Mouse (Mus musculus) kidney, embryonic 15.5 days (tissue): ENCODE data around the gene Ccdc121. TPM values are rescaled to one million over a fixed set of nuclear protein-coding genes. Genes with fewer than 3 reads are reported as not detected.

Source experiments
- ATAC-seq: fragments of 200-750 bp; cut with Nextera tagmentation; replicated peaks from 2 replicates; pipeline ENCODE4 v1.8.0; 2017; ENCODE audit warnings: moderate TSS enrichment; ENCODE audit not compliant: low FRiP score
- H3K27ac ChIP-seq: fragments of 300-500 bp; sonication (generic); 2 replicates; pipeline ENCODE4 v1.5.1; 2015; ENCODE audit warnings: mild to moderate bottlenecking, inconsistent platforms
- H3K27me3 ChIP-seq: fragments of 300-500 bp; sonication (generic); 2 replicates; pipeline ENCODE4 v1.6.1; 2015; ENCODE audit warnings: inconsistent platforms
- H3K36me3 ChIP-seq: fragments of 300-500 bp; sonication (generic); 2 replicates; pipeline ENCODE4 v1.6.1; 2015; ENCODE audit warnings: inconsistent platforms
- H3K4me1 ChIP-seq: fragments of 300-500 bp; sonication (generic); 2 replicates; pipeline ENCODE4 v1.6.1; 2015; ENCODE audit warnings: inconsistent platforms
- H3K4me2 ChIP-seq: fragments of 300-500 bp; sonication (generic); 2 replicates; pipeline ENCODE4 v1.6.1; 2015; ENCODE audit warnings: moderate library complexity, mild to moderate bottlenecking, inconsistent platforms
- H3K4me3 ChIP-seq: fragments of 300-500 bp; sonication (generic); replicated peaks from 2 replicates; pipeline ENCODE4 v1.5.1; 2015; ENCODE audit warnings: mild to moderate bottlenecking, inconsistent platforms
- H3K9ac ChIP-seq: fragments of 300-500 bp; sonication (generic); 2 replicates; pipeline ENCODE4 v1.6.1; 2015; ENCODE audit warnings: mild to moderate bottlenecking, inconsistent platforms
- H3K9me3 ChIP-seq: fragments of 300-500 bp; sonication (generic); replicated peaks from 2 replicates; pipeline ENCODE4 v1.6.1; 2016; ENCODE audit warnings: inconsistent platforms
- WGBS: fragments of 180-500 bp; shearing (Covaris S2); methylation state at CpG from one replicate; pipeline ENCODE4 v1.1.7; 2015; ENCODE audit warnings: mixed read lengths; 5-methylcytosine and 5-hydroxymethylcytosine counted together
- polyA plus RNA-seq: library from polyadenylated mRNA; unstranded; fragments of >200 nt; fragmentation: Nextera tagmentation; extraction: Ambion mirVana; gene quantifications from 2 replicates; pipeline ENCODE4 v1.2.1, GENCODE M21; 2015

Gene Ccdc121
- 0.08 and 0.32 TPM in 2 replicates for polyA plus RNA-seq

GRCm38 (mm10) chr1:181511307-181511706 is at the start of gene Ccdc121:
Ccdc121 (minus strand) TSS chr1:181511451.
- Histone ChIP-seq H3K4me1 (no peaks in the 10 kb centered on the region), H3K9ac (no peak within 1 kb of the TSS), H3K4me3 (no peak within 1 kb of the TSS), H3K4me2 (no peak within 1 kb of the TSS), H3K27me3 (no peaks in the 10 kb centered on the region), H3K27ac (no peak within 1 kb of the TSS), H3K36me3 (no peaks in the 10 kb centered on the region), H3K9me3 (no peaks in the 10 kb centered on the region)
- 39% methylated on average over 4 of the region's 4 CpGs for WGBS
- ATAC-seq: no peak

DNA sequence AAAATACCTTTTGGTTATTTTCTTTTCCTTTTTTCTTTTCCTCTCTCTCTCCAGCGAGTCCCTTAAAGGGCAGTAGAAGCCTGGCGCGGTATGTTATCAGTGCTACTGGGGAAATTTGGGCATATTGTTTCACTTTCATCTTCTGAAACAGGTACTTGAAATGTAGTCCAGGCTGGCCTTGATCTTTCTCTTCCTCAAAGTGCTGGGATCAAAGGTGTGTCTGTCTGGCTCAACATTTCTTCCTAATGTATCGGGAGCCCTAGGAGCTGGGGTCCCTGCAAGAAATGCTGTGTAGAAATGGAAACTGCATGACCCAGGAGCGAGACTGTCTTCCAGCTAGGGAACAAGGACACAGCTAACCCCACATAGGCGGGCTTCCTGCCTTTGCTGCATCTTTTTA is 49.1 kb upstream of the Ccdc121 start:
- Histone ChIP-seq H3K36me3 (no peaks in the 10 kb centered on the region), H3K9ac (no peak overlapping the region), H3K27me3 (no peaks in the 10 kb centered on the region), H3K4me1 (peaks cover 22% of the 10 kb centered on the region), H3K4me2 (no peak overlapping the region), H3K27ac (no peak overlapping the region), H3K4me3 (no peak overlapping the region), H3K9me3 (no peaks in the 10 kb centered on the region)
- WGBS: 83% methylated on average over 6 of the region's 6 CpGs
- no peak for ATAC-seq

DNA sequence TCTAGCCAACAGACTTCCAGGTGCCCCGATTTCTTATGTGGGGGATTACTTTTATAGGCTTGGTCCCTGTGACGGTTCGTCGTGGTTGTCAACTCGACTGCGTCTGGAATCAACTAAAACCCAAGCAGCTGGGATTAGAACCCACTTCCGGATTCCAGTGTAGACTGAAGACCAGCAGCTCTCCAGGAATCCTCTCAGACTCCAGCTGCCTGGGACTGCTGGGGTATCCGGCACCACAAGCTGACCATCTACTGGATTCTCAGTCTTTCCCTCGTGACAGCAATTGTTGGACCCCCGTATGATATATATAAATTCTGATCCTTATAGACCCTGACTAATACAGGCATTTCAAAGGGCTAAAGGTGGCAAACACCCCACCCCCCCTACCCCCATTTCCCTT is 48.4 kb upstream of the Ccdc121 start:
- ATAC-seq: no peak
- Histone ChIP-seq H3K9ac (no peak overlapping the region), H3K9me3 (no peaks in the 10 kb centered on the region), H3K36me3 (no peaks in the 10 kb centered on the region), H3K4me1 (peaks cover 22% of the 10 kb centered on the region), H3K27me3 (no peaks in the 10 kb centered on the region), H3K4me2 (no peak overlapping the region), H3K27ac (no peak overlapping the region), H3K4me3 (no peak overlapping the region)
- 83% methylated on average over 10 of the region's 10 CpGs for WGBS

DNA sequence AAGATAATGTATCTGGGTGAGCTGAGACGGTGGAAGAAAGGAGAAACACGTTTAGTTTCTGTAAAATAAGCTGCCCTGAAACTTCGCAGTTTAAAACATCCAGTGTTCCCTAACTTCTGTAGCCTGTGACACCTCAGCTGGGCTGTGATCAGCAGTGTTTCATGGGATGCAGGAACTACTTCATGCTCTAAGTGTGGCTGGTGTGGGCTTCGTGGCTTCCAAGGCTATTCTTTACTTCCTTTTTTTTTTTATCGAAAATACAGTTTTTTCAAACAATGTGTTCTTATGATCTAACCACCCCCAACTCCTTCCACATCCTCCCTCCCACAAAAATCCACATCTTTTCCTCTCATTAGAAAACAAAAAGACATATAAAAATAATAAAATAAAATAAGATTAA is 44.2 kb upstream of the Ccdc121 start:
- Histone ChIP-seq H3K9ac (no peak overlapping the region), H3K4me2 (no peak overlapping the region), H3K9me3 (no peaks in the 10 kb centered on the region), H3K36me3 (no peaks in the 10 kb centered on the region), H3K27me3 (no peaks in the 10 kb centered on the region), H3K27ac (no peak overlapping the region), H3K4me1 (peaks cover 17% of the 10 kb centered on the region), H3K4me3 (no peak overlapping the region)
- 76% methylated on average over 5 of the region's 5 CpGs for WGBS
- no peak for ATAC-seq

DNA sequence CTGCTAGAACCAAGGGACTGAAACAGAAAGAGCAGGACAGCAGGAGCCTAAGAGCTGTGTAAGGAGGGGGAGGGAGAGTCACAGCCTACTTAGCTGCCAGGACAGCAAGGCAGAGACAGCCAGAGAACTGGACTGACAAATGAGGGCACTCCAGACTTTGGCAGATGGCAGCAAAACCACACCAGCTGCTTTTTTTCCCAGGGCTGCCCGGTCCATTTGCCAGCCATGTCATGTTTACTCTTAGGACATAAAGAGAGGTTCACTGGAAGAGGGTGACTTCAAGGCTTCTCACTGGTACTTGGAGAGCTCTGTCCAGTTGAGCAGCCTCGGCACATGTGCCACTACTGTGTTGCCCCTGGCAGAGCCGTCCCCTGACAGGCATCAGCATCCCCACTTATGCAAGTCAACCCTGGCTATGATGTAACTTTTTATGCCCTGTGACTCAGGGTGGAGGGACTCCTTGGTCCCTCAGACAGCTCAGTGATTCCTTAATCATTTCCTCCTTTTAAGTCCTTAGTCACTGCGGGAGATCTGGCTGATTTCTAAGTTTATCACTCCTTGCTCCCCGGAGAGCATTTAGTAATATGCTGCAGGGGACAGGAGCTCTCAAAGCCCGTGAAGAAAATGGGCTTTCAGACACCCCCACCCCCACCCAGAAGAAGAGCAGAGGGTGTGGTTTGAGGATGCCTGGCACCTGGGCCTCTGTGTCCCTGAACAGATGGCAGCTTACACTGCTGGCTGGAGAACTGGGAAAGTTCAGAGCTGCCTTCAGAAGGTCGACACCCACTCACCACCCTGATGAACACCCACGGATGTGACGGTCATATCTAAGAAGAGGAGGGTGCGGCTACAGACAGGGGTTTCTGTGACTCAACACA is 41.5 kb upstream of the Ccdc121 start:
- no peak overlapping the region for H3K4me2 ChIP-seq
- no peak overlapping the region for H3K9ac ChIP-seq
- peaks cover 14% of the 10 kb centered on the region for H3K4me1 ChIP-seq
- no peak overlapping the region for H3K27ac ChIP-seq
- no peaks in the 10 kb centered on the region for H3K27me3 ChIP-seq
- H3K9me3 ChIP-seq: no peaks in the 10 kb centered on the region
- H3K36me3 ChIP-seq: no peaks in the 10 kb centered on the region
- ATAC-seq: peak; percentile 52; the same call in 1 of the 2 replicates
- 29% methylated on average over 10 of the region's 10 CpGs for WGBS
- no peak overlapping the region for H3K4me3 ChIP-seq

DNA sequence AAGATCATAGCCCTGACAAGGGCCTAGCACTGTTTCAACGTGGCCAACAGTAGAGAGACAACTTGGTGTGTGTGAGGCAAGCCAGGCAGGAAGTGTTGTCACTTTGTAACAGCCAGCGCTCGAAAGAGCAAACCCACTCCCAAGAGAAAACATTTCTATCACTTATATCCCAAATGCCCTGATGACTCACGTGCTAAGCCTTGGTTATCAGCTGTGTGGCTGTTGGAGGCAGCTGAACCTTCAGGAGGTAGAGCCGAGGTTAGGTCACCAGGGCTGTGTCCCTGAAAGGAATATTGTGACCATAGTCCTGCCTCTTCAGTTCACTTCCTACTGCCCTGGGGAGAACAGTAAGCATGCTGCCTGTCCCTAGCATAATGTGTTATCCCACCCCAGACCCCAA is 39.6 kb upstream of the Ccdc121 start:
- 50% methylated on average over 5 of the region's 5 CpGs for whole genome bisulfite sequencing
- H3K27ac ChIP-seq: no peak overlapping the region
- H3K4me1 ChIP-seq: peaks cover 14% of the 10 kb centered on the region
- H3K27me3 ChIP-seq: no peaks in the 10 kb centered on the region
- no peaks in the 10 kb centered on the region for H3K36me3 ChIP-seq
- H3K9me3 ChIP-seq: no peaks in the 10 kb centered on the region
- no peak overlapping the region for H3K9ac ChIP-seq
- no peak for ATAC-seq
- H3K4me3 ChIP-seq: no peak overlapping the region
- H3K4me2 ChIP-seq: no peak overlapping the region

- H3K9ac ChIP-seq: no peak overlapping the region
- no peaks in the 10 kb centered on the region; the same call in 1 of the 2 replicates for H3K27me3 ChIP-seq
- no peak overlapping the region for H3K4me3 ChIP-seq
- H3K27ac ChIP-seq: no peak overlapping the region
- no peaks in the 10 kb centered on the region for H3K9me3 ChIP-seq
- no peak for ATAC-seq
- 92% methylated on average over 8 of the region's 8 CpGs for WGBS
- H3K36me3 ChIP-seq: no peaks in the 10 kb centered on the region
- no peak overlapping the region for H3K4me2 ChIP-seq
- peaks cover 18% of the 10 kb centered on the region for H3K4me1 ChIP-seq
Observed at GRCm38 (mm10) chr1:181549987-181550386, 38.7 kb upstream of the Ccdc121 start.

DNA sequence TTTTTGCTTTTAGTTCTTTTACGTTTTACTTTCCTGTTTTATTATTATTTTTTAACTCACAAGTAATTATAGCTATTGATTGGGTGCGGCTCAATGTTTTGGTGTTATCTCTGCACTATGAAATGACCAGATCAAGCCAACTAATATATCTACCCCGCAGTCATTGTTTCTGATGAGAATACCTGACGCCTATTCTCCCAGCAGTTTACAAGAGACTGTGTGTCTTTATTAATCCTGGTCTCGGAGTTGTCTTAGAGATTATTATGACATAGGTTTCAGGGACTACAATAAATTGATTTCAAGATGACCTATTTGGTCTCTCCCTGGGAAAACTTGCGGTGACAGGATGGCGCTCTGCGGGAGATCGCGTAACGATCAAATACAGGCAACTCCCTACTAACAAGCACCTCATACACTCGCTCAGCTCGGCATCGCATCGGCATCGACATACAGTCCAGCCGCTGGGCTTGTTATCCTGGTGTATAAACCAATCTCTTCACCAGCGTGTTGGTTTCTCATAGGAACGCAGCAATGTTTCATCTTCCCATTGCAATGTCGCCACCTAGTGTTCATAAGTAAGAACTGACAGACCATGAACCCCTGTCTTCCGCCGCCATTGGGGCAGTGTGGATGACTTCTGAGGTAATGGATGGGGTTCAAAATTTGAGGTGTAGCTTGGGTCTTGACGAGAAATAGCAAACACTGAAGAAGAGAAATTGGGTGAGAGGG is 34.0 kb upstream of the Ccdc121 start:
- peak; percentile 46; the same call in 1 of the 2 replicates for ATAC-seq
- no peak overlapping the region for H3K9ac ChIP-seq
- H3K36me3 ChIP-seq: no peaks in the 10 kb centered on the region
- H3K27me3 ChIP-seq: peaks cover 11% of the 10 kb centered on the region
- H3K9me3 ChIP-seq: no peaks in the 10 kb centered on the region
- no peak overlapping the region for H3K4me3 ChIP-seq
- 30% methylated on average over 23 of the region's 23 CpGs for WGBS
- peaks cover 11% of the 10 kb centered on the region for H3K4me1 ChIP-seq
- H3K4me2 ChIP-seq: peak overlapping the region; percentile 50
- no peak overlapping the region for H3K27ac ChIP-seq

DNA sequence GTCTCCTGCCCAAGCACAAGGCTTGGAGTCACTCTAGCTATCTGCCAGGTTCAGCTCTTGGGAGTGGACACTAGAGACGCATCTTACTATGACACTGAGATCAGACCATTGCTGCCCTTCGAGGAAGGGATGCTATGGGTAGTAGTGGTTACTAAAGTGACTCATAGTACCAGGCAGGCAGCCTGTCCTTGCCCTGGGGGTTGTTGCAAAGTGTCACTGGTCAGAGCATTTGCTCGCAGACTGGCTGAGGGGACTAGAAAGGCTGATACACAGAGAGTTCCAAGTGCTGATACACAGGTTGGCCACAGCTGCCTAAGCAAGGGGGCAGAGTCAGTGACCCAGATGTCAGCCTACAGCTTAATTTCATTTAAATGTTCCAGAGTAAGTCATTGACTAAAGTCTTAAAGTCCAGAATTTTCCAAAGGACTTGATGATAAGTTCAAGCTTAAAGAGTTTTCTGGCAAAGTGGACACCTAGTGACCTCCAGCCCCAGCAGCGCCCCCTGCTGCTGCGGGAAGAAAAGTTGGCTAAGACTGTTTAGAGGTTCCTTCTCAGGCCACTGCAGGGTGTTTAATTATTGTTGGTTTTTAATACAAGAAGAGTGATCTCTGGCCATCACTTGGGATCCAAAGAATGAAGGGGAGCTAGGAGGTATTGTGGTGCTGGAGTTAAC is 32.6 kb upstream of the Ccdc121 start:
- Histone ChIP-seq H3K4me3 (no peak overlapping the region), H3K4me1 (peaks cover 24% of the 10 kb centered on the region), H3K4me2 (no peak overlapping the region), H3K27me3 (peaks cover 11% of the 10 kb centered on the region), H3K9me3 (no peaks in the 10 kb centered on the region), H3K27ac (no peak overlapping the region), H3K9ac (no peak overlapping the region), H3K36me3 (no peaks in the 10 kb centered on the region)
- ATAC-seq: no peak
- 71% methylated on average over 5 of the region's 5 CpGs for WGBS

DNA sequence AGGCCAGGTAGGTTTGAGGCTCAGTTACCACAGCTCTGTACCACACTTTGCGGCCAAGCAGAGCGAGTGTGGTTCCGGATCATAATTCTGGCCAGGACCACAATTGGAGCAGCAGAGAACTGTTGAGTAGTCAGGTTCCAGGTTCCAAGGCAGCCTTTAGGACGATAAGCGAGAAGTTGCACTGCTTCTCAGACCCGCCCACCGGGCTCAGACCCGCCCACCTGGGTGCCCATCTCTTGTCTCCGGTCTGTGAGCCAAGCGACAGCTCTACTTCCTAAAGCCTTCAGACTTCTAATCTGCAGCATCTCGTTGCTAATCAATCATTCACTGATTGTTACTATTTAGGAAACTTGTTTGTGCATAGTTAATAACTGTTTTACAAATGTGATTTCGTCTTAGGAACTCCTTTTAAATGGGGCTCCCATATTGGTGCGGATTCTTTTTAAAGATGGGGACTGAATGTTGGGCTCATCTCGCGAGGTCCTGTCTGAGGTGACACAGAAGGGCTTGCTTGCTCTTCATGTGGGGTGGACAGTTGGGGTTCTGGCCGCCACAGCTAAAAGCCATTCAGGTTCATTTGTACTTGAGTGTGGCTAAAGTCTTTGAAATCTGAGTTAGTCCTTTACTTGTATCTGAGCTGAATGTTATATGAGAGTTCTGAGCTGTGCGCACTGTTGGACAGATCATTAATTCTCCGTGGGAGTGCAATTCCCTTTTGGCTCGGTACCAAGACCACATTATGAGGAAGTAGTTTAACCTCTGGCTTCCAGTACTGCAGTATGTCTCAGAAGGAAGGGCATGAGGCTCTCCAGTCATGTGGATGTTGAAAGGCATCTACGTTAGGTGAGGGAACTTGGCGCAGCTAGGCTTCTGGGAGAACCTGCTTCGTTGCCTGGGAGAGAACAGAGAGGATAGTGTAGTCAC is 28.9 kb upstream of the Ccdc121 start:
- peak; percentile 76 for ATAC-seq
- 35% methylated on average over 22 of the region's 22 CpGs for WGBS
- Histone ChIP-seq H3K9ac (no peak overlapping the region), H3K4me3 (no peak overlapping the region), H3K36me3 (no peaks in the 10 kb centered on the region), H3K27me3 (peaks cover 11% of the 10 kb centered on the region), H3K27ac (peak overlapping the region; percentile 83), H3K4me2 (peak overlapping the region; percentile 35), H3K4me1 (peaks cover 34% of the 10 kb centered on the region), H3K9me3 (no peaks in the 10 kb centered on the region)
